Mouse (Mus musculus) CH12.LX (cell line): Measurements from ENCODE around the gene Pdcl2.

Experiments used
- EP300 ChIP-seq: IDR thresholded peaks from 2 replicates; pipeline ENCODE4 v1.6.1; 2011; ENCODE audit warnings: low read length, improper control_type of control experiment
- HCFC1 ChIP-seq: IDR thresholded peaks from 2 replicates; pipeline ENCODE4 v1.6.1; 2012; ENCODE audit warnings: low read depth, mild to moderate bottlenecking, inconsistent platforms, low read length, improper control_type of control experiment
- POLR2A ChIP-seq: IDR thresholded peaks from 2 replicates; pipeline ENCODE4 v1.6.1; 2011; ENCODE audit warnings: low read depth, mild to moderate bottlenecking, improper control_type of control experiment, low read length

DNA sequence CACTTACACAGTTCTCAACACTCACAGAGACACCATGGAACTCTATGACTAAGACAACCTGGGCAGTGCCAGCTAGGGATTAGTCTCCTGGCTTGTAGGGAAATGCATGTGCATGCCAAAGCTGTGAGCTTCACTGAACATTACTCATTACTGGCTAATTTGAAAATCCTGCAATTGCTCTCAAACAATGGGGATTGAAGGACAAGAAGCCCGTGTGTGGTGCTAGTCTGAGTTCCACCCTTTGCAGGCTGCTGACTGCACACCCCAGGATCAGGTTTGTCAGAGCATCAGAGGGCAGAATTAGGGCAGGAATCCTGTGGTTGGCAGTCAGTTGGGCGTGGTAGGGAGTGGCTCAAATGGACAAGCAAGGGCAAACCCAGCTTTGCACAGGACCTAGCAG, 15.2 kb upstream of the Pdcl2 start:
- TF ChIP-seq POLR2A (no peak), HCFC1 (no peak), EP300 (no peak)
